Mouse (Mus musculus): ENCODE measurements around the gene Luc7l3. TPM values are rescaled to one million over a fixed set of nuclear protein-coding genes. Genes with fewer than 3 reads are reported as not detected.

Gene Luc7l3
- polyA plus RNA-seq (2014; fragmentation: Nextera tagmentation; extraction: Ambion mirVana), result 88.8 and 91.4 TPM in 2 replicates

DNA sequence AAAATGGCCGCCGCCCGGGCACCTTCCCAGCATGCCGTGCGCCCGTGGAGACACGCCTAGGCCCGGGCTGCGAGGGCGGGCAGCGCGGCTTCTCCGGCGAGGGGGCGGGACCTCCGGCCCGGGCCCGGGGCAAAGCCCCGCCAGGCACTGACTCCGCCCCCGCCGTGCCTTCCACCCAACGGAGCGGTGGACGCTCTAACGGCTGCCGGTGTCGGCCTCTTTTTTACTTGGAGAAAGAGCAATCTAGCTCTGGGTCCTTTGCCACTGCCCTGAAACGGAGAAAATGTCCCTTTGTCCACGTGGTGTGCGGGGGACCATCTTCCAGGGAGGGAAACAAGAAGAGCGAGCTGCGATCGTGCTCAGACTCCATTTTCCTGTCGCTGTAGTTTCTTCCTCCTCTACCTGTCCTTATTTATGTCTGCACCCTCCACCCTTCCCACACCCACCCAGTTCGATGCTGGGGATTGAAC is at the start of gene Luc7l3:
Gene Luc7l3, minus strand, starts transcription at position 58 of the 470 bp plus-strand sequence.
- H3K9me3 ChIP-seq (ENCODE audit: control insufficient read depth, low read length), result no peaks in the 10 kb centered on the region
- peaks cover 8% of the 10 kb centered on the region; the same call in 1 of the 2 replicates for H3K36me3 ChIP-seq (ENCODE audit: control insufficient read depth, insufficient read depth, low read length)
- peaks cover 19% of the 10 kb centered on the region for H3K4me1 ChIP-seq (ENCODE audit: control insufficient read depth, insufficient read depth, low read length)
- peak within 1 kb of the TSS; percentile 99 for H3K9ac ChIP-seq (ENCODE audit: low read depth, low read length)
- peak; percentile 96 for DNase-seq (ENCODE audit: low spot score)
- peak; percentile 96 for ATAC-seq (ENCODE audit: low read depth)
- H3K27me3 ChIP-seq (replicated peaks; ENCODE audit: control insufficient read depth, insufficient read depth, low read length), result no peaks in the 10 kb centered on the region
- H3K4me3 ChIP-seq (ENCODE audit: low read depth, low read length), result peak within 1 kb of the TSS; percentile 96
- WGBS, result under 1% methylated on average over 24 of the region's 36 CpGs
- H3K27ac ChIP-seq (replicated peaks; ENCODE audit: low read depth, low read length), result peak within 1 kb of the TSS; percentile 99
- peak within 1 kb of the TSS; percentile 81 for H3K4me2 ChIP-seq (ENCODE audit: low read depth, low read length)

DNA sequence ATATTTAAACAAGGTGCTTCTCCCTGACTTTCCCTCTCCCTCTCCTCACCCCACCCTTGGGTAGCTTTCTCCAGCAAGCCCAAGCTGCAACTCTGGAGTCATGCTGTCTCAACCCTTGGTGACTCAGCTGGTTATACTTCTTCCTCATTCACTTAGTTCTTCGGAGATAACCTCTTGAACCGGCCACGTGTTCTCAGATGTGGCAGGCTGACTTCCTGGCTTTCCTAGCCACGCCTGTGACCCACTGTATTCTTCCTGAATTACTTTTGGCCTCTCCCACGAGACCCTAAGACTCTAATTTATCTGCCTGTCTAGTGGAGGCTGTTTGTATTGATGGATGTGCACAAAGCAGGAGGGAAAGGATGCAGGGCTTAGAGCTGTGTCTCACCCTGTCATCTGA is 49.0 kb upstream of the Luc7l3 start:
- ATAC-seq (ENCODE audit: low read depth), result no peak
- H3K27ac ChIP-seq (replicated peaks; ENCODE audit: low read depth, low read length), result no peak overlapping the region

DNA sequence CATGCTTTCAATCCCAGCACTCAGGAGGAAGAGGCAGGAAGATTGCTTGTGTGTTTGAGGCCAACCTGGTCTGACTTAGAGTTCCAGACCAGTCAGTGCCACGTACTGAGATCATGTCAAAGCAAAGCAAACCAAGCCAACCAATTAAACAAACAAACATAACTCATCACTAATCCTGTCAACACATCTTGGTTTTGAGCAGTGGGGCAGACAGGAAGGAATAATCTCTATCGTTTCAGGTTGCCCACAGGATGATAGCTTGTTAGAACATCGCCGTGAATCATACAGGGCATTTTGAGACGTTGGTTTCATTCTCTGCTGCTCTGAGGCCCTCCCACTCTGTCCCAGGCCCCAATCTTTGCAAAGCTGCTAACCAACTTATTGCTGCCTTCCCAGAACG is 48.2 kb upstream of the Luc7l3 start:
- H3K9ac ChIP-seq (ENCODE audit: low read depth, low read length), result no peak overlapping the region
- H3K27ac ChIP-seq (replicated peaks; ENCODE audit: low read depth, low read length), result no peak overlapping the region
- no peak for ATAC-seq (ENCODE audit: low read depth)
- 0 out of 2 replicates have a peak, but pooled peaks cover 3% of the 10 kb centered on the region for H3K9me3 ChIP-seq (ENCODE audit: control insufficient read depth, low read length)
- H3K4me2 ChIP-seq (ENCODE audit: low read depth, low read length), result no peak overlapping the region
- H3K27me3 ChIP-seq (replicated peaks; ENCODE audit: control insufficient read depth, insufficient read depth, low read length), result no peaks in the 10 kb centered on the region
- 80% methylated on average over 6 of the region's 6 CpGs for WGBS
- no peak for DNase-seq (ENCODE audit: low spot score)
- H3K4me1 ChIP-seq (ENCODE audit: control insufficient read depth, insufficient read depth, low read length), result no peaks in the 10 kb centered on the region
- no peaks in the 10 kb centered on the region for H3K36me3 ChIP-seq (ENCODE audit: control insufficient read depth, insufficient read depth, low read length)
- H3K4me3 ChIP-seq (ENCODE audit: low read depth, low read length), result no peak overlapping the region

More for the DNA sequence above, 49.0 kb upstream of the Luc7l3 start:
- no peak overlapping the region for H3K4me2 ChIP-seq (ENCODE audit: low read depth, low read length)
- H3K9me3 ChIP-seq (ENCODE audit: control insufficient read depth, low read length), result 0 out of 2 replicates have a peak, but pooled peaks cover 3% of the 10 kb centered on the region
- no peak overlapping the region for H3K4me3 ChIP-seq (ENCODE audit: low read depth, low read length)
- 39% methylated on average over 5 of the region's 5 CpGs for WGBS
- no peaks in the 10 kb centered on the region for H3K4me1 ChIP-seq (ENCODE audit: control insufficient read depth, insufficient read depth, low read length)
- no peak for DNase-seq (ENCODE audit: low spot score)
- H3K36me3 ChIP-seq (ENCODE audit: control insufficient read depth, insufficient read depth, low read length), result no peaks in the 10 kb centered on the region
- H3K9ac ChIP-seq (ENCODE audit: low read depth, low read length), result no peak overlapping the region
- no peaks in the 10 kb centered on the region for H3K27me3 ChIP-seq (replicated peaks; ENCODE audit: control insufficient read depth, insufficient read depth, low read length)

DNA sequence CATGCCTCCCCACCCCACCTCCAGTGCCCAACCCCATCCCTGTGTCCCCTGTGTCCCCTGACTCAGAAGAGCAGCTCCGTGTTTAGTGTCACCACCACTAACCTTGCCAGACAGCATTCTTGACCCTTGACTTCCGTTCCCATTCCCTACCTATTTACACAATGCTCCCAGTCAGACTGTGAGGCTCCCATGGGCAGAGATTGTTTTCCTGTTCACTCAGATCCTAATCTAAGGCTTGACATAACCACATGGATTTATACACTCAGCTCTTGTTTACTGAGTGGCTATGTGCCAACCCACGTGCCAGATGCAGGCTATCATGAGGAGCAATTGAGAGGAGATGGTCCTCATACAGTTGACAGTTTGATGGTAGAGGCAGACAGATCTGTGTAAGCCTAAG is 43.6 kb upstream of the Luc7l3 start:
- Histone ChIP-seq H3K9me3 (ENCODE audit: control insufficient read depth, low read length) (0 out of 2 replicates have a peak, but pooled peaks cover 3% of the 10 kb centered on the region), H3K36me3 (ENCODE audit: control insufficient read depth, insufficient read depth, low read length) (no peaks in the 10 kb centered on the region), H3K9ac (ENCODE audit: low read depth, low read length) (no peak overlapping the region), H3K4me1 (ENCODE audit: control insufficient read depth, insufficient read depth, low read length) (no peaks in the 10 kb centered on the region), H3K27me3 (replicated peaks; ENCODE audit: control insufficient read depth, insufficient read depth, low read length) (no peaks in the 10 kb centered on the region), H3K4me3 (ENCODE audit: low read depth, low read length) (no peak overlapping the region), H3K4me2 (ENCODE audit: low read depth, low read length) (no peak overlapping the region), H3K27ac (replicated peaks; ENCODE audit: low read depth, low read length) (no peak overlapping the region)
- ATAC-seq (ENCODE audit: low read depth), result no peak
- WGBS, result 50% methylated on average over 3 of the region's 3 CpGs
- DNase-seq (ENCODE audit: low spot score), result no peak

DNA sequence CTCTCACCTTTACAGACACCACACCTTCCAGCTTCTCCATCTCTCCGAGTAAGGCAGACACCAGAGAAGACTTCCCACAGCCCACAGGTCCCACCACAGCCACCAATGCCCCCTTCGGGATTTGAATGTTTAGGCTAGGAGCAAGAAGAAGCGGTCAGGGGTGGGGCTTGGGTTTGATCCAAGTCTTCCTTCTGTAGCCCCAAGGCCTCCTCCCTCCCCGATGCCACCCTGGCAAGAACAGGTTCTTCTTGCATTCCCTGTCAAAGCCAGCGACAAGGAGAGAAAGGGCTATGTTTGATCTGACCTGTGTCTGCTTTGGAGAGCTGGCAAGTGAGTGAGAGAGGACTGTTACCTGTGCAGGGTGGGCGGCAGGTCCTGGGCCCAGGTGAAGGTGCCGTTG is 41.9 kb upstream of the Luc7l3 start:
- no peaks in the 10 kb centered on the region for H3K36me3 ChIP-seq (ENCODE audit: control insufficient read depth, insufficient read depth, low read length)
- no peak overlapping the region for H3K4me3 ChIP-seq (ENCODE audit: low read depth, low read length)
- no peaks in the 10 kb centered on the region for H3K4me1 ChIP-seq (ENCODE audit: control insufficient read depth, insufficient read depth, low read length)
- no peak overlapping the region for H3K4me2 ChIP-seq (ENCODE audit: low read depth, low read length)
- WGBS, result 66% methylated on average over 7 of the region's 7 CpGs
- no peak overlapping the region for H3K9ac ChIP-seq (ENCODE audit: low read depth, low read length)
- peak; percentile 26; the same call in 1 of the 2 replicates for ATAC-seq (ENCODE audit: low read depth)
- no peak overlapping the region for H3K27ac ChIP-seq (replicated peaks; ENCODE audit: low read depth, low read length)
- H3K9me3 ChIP-seq (ENCODE audit: control insufficient read depth, low read length), result 0 out of 2 replicates have a peak, but pooled peaks cover 3% of the 10 kb centered on the region
- no peaks in the 10 kb centered on the region for H3K27me3 ChIP-seq (replicated peaks; ENCODE audit: control insufficient read depth, insufficient read depth, low read length)
- DNase-seq (ENCODE audit: low spot score), result peak; percentile 66

DNA sequence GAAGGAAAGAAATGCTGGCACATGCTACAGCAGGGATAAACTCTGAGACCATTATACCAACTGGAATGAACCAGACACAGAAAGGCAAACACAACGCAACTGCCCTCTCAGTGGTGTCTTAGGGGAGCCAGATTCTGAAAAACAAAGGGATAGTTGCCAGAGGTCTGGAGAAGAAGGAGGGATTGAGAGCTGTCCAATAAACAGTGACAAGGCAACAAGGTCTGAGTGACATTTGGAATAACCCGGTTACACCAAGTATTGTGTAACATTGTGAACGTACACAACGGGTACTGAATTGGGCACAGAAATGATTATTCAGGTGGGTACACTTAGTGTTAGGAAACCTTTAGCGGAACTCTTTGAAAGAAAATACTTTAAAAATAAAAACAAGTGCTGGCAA is 40.3 kb upstream of the Luc7l3 start:
- no peak overlapping the region for H3K4me3 ChIP-seq (ENCODE audit: low read depth, low read length)
- no peak overlapping the region for H3K4me2 ChIP-seq (ENCODE audit: low read depth, low read length)
- 94% methylated on average over 5 of the region's 5 CpGs for WGBS
- H3K27ac ChIP-seq (replicated peaks; ENCODE audit: low read depth, low read length), result no peak overlapping the region
- H3K4me1 ChIP-seq (ENCODE audit: control insufficient read depth, insufficient read depth, low read length), result no peaks in the 10 kb centered on the region
- no peak overlapping the region for H3K9ac ChIP-seq (ENCODE audit: low read depth, low read length)
- no peaks in the 10 kb centered on the region for H3K36me3 ChIP-seq (ENCODE audit: control insufficient read depth, insufficient read depth, low read length)
- DNase-seq (ENCODE audit: low spot score), result no peak
- H3K9me3 ChIP-seq (ENCODE audit: control insufficient read depth, low read length), result 0 out of 2 replicates have a peak, but pooled peaks cover 3% of the 10 kb centered on the region
- ATAC-seq (ENCODE audit: low read depth), result no peak
- H3K27me3 ChIP-seq (replicated peaks; ENCODE audit: control insufficient read depth, insufficient read depth, low read length), result no peaks in the 10 kb centered on the region

DNA sequence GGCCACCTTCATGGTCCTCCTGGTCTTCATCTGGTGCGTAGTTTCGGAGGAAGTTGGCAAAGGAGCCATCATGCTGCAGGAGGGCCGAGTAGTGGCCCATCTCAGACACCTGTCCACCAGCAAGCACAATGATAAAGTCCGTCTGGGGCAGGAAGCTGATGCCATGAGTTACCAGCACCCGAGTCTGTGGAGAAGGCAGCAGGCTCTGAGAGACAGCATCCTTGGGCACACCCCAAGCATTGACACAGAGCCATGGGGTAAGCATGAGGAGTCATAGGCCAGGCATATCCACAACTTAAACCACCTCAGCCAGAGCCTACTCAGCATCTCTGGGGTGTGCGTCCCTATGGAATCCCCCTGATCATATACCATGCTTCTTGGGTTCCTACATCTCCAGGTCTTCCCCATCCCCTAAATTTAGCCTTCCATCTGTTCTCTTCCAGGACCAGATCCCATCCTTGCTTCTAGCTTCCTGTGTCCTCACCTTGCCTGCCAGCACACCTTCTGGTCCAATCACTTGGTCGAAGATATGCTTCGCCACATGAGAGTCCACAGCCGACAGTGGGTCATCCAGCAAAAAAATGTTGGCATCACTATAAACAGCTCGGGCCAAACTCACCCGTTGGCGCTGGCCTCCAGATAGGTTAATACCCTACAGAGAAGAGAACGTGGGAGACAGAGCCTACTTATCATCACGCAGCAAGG is 39.5 kb upstream of the Luc7l3 start:
- WGBS, result 94% methylated on average over 14 of the region's 14 CpGs
- H3K27me3 ChIP-seq (replicated peaks; ENCODE audit: control insufficient read depth, insufficient read depth, low read length), result no peaks in the 10 kb centered on the region
- DNase-seq (ENCODE audit: low spot score) (no peak), ATAC-seq (ENCODE audit: low read depth) (no peak)
- no peak overlapping the region for H3K4me3 ChIP-seq (ENCODE audit: low read depth, low read length)
- H3K9me3 ChIP-seq (ENCODE audit: control insufficient read depth, low read length), result 0 out of 2 replicates have a peak, but pooled peaks cover 3% of the 10 kb centered on the region
- H3K27ac ChIP-seq (replicated peaks; ENCODE audit: low read depth, low read length), result no peak overlapping the region
- H3K9ac ChIP-seq (ENCODE audit: low read depth, low read length), result no peak overlapping the region
- no peaks in the 10 kb centered on the region for H3K4me1 ChIP-seq (ENCODE audit: control insufficient read depth, insufficient read depth, low read length)
- no peak overlapping the region for H3K4me2 ChIP-seq (ENCODE audit: low read depth, low read length)
- no peaks in the 10 kb centered on the region for H3K36me3 ChIP-seq (ENCODE audit: control insufficient read depth, insufficient read depth, low read length)

DNA sequence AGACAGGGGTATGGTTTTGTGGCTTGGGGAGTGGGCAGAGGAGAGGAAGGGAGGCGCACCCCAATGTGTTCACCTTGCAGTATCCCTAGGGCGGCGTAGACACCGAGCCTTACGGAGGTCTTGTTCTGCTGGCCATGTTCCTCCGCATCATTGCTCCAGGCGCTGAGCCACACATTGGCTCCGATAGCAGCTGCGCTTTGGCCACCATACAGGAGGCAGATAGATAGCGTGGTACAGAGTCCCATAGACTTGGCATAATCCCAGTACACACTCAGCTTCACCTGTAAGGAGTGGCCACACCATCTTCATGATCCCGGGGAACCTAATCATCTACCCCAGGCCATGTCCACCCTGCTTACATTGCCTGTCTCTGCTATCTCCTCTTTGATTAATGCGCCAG is 37.4 kb upstream of the Luc7l3 start:
- 96% methylated on average over 10 of the region's 12 CpGs for WGBS
- no peak for DNase-seq (ENCODE audit: low spot score)
- Histone ChIP-seq H3K27ac (replicated peaks; ENCODE audit: low read depth, low read length) (no peak overlapping the region), H3K36me3 (ENCODE audit: control insufficient read depth, insufficient read depth, low read length) (no peaks in the 10 kb centered on the region), H3K4me1 (ENCODE audit: control insufficient read depth, insufficient read depth, low read length) (no peaks in the 10 kb centered on the region), H3K4me2 (ENCODE audit: low read depth, low read length) (no peak overlapping the region), H3K4me3 (ENCODE audit: low read depth, low read length) (no peak overlapping the region), H3K27me3 (replicated peaks; ENCODE audit: control insufficient read depth, insufficient read depth, low read length) (no peaks in the 10 kb centered on the region), H3K9ac (ENCODE audit: low read depth, low read length) (no peak overlapping the region), H3K9me3 (ENCODE audit: control insufficient read depth, low read length) (no peaks in the 10 kb centered on the region)
- ATAC-seq (ENCODE audit: low read depth), result no peak
